Mouse (Mus musculus) liver, embryonic 14.5 days (tissue): ENCODE measurements around the gene Plgrkt.

ENCODE experiments used
- CTCF ChIP-seq: IDR thresholded peaks from 2 replicates; pipeline ENCODE4 v1.5.1; 2016; ENCODE audit warnings: antibody characterized with exemption, low read depth, control low read depth
- EP300 ChIP-seq: IDR thresholded peaks from 2 replicates; pipeline ENCODE4 v1.6.1; 2016; ENCODE audit warnings: antibody characterized with exemption, low read depth

DNA sequence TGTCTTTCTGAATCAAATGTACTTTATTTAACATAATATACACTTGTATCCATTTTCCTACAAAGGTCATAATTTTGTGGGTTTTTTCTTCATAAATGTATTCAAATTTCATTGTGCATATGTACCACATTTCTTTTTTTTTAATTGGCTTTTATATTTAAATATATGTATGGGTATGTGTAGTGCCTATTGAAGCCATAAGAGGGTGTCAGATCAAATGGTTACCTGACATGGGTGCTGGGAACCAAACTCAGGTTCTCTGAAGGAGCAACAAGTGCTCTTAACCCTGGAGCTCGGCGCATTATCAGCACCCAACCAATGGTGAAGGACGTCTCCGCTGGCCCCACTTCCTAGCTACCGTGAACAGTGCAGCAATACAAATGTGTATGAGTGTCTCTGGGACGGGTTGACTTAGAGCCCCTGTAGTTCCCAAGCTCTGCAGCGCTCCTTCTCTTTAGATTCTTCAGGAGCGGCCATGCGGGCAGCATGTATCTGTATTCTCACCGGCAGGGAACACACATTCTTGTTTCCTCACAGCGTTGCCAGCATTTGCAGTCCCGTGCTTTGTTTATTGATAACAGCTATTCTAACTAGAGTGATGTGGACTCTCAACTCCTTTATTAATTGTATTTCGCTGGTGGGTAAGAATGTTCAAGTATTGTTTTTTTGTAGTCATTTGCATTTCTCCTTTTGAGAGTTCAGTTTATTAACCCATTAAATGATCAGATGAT lies 40.2 kb downstream of the Plgrkt start:
- TF ChIP-seq CTCF (no peak), EP300 (no peak)
